Mouse (Mus musculus) bone marrow macrophage, adult 2 months (primary cell): ENCODE measurements around the gene BC037034. TPM values are rescaled to one million over a fixed set of nuclear protein-coding genes. Genes with fewer than 3 reads are reported as not detected.

Experiments used
- H3K27ac ChIP-seq: 2 replicates; pipeline ENCODE4 v1.5.1; 2012; ENCODE audit warnings: low read depth, low read length; ENCODE audit not compliant: insufficient read depth
- H3K4me1 ChIP-seq: 2 replicates; pipeline ENCODE4 v1.6.1; 2012; ENCODE audit warnings: low read length; ENCODE audit not compliant: control insufficient read depth, insufficient read depth
- H3K4me3 ChIP-seq: 2 replicates; pipeline ENCODE4 v1.5.1; 2012; ENCODE audit warnings: mild to moderate bottlenecking, low read length, moderate library complexity; ENCODE audit not compliant: insufficient read depth
- CTCF ChIP-seq: IDR thresholded peaks from 2 replicates; pipeline ENCODE4 v1.5.1; 2012; ENCODE audit warnings: low read depth, mild to moderate bottlenecking, low read length, moderate library complexity
- POLR2A ChIP-seq: IDR thresholded peaks from 2 replicates; pipeline ENCODE4 v1.6.1; 2012; ENCODE audit warnings: mild to moderate bottlenecking, low read depth, low read length, borderline replicate concordance
- polyA plus RNA-seq: library from polyadenylated mRNA; stranded (reverse); fragments of >200 nt; gene quantifications from 2 replicates; pipeline ENCODE4 v1.2.4, GENCODE M21; 2012; ENCODE audit not compliant: missing spikeins, insufficient read depth, insufficient read length

Gene BC037034
- polyA plus RNA-seq, 1 experiment, result 83.8 TPM

DNA sequence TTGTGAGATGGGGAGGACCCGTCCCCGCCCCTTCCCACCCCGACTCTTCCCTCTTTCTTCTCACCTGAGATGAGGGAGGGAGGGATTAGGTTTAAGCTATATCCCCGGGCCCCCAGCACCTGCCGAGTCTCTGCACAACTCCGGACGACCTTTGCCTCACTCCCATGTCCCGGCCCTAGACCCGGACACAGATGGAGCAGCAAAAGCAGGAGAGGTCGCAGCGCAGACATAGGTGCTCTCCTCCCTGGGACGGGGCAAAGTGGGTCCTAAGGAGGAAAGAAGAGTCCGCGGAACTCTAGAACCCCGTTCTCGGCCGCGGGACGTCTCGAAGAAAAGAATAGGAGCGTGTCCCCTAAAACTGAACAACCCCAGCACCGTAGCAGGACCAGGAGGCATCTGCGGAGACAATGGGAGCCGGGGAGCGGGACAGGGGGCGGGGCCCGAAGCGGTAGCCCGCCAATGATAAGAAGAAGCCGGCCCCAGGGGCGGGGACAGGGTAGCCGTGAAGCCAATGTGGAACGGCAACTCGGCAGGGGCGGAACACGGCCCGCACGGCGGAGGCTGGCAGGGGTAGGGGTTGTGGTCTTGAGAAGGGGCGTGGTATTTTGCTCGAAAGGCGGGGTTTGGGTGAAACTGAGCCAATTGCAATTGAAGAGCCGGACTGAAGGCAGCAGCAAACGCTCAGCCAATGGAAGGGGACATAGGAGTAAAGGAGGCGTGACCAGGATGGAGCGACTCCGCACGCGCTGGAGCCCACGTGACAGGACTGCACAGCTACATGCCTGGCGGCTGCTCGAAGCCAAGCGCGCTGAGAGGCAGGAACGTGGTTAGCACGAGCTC is 16.0 kb upstream of the BC037034 start, which contains the start of the genes Gm43720, Gpc2 and Stag3:
Gm43720 (minus strand) TSS at position 374 of the 840 bp plus-strand sequence.
Gpc2 (minus strand) TSS at position 421 of the 840 bp plus-strand sequence.
Stag3 (plus strand) TSS at position 656 of the 840 bp plus-strand sequence.
- H3K27ac ChIP-seq, result no peak within 1 kb of the TSS
- peak within 1 kb of the TSS; percentile 55 for H3K4me3 ChIP-seq
- TF ChIP-seq CTCF (no peak), POLR2A (no peak)
- H3K4me1 ChIP-seq, result peaks cover 3% of the 10 kb centered on the region; the same call in 1 of the 2 replicates

DNA sequence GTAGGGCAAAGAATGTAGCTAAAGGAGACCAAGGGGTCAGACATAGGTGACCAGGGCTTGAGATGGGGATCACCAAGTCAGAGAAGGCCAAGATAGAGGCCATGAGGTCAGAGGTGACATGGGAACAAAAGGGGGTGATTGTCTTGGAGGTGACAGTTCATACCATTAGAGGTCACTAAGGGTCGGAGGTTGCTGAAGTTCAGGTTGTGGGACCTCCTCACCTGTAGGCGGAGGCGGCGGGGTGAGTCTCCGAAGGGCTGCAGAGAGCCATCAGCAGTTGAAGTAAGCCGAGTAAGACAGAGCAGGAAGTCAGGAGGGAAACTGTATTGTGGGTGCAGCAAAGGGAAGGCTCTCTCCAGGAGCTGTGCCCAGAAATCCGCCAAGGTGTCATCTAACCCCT is 14.2 kb upstream of the BC037034 start:
- Histone ChIP-seq H3K4me1 (peaks cover 3% of the 10 kb centered on the region; the same call in 1 of the 2 replicates), H3K27ac (no peak overlapping the region), H3K4me3 (no peak overlapping the region)
- TF ChIP-seq CTCF (no peak), POLR2A (no peak)

DNA sequence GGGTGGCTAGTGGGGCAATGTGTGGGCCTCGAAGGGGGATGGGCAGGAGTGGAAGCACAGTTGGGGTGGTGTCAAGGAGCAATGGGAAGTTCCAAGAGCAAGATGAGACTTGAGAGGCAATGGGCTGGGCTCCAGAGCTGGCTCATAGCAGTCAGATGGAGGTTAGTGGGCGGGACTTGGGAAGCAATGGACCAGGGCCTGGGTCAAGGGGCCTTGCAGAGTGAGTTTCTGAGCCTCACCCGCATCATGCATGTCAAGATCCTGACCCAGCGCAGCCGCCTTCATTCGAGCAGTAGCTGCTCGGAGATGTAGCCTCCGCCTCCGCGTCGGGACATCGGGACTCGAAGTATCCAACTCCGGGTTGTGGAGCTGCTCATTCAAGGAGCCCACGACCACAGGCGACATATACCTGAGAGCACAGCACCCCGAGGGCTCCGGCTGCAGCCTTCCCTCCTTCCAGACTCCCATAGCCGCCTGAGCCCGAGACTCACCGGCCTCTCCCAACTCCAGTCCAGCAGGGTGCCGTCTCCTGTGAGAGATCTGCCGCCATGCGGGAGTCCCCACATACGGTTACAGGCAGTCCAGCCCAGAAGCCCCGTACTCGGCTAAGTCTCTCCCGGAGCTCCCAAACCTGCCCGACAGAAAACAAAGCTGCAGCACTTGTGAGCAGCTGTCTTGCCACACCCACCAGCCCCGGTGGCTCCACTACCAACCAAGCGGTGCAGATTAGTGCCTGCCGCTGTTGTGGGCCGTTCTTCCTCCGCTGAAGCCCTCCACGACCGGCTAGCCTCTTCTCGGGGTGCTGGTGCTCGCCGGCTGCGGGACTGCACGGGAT is 11.6 kb upstream of the BC037034 start:
- H3K27ac ChIP-seq, result no peak overlapping the region
- H3K4me3 ChIP-seq, result no peak overlapping the region
- peaks cover 2% of the 10 kb centered on the region; the same call in 1 of the 2 replicates for H3K4me1 ChIP-seq
- TF ChIP-seq POLR2A, result no peak
- no peak for TF ChIP-seq CTCF

DNA sequence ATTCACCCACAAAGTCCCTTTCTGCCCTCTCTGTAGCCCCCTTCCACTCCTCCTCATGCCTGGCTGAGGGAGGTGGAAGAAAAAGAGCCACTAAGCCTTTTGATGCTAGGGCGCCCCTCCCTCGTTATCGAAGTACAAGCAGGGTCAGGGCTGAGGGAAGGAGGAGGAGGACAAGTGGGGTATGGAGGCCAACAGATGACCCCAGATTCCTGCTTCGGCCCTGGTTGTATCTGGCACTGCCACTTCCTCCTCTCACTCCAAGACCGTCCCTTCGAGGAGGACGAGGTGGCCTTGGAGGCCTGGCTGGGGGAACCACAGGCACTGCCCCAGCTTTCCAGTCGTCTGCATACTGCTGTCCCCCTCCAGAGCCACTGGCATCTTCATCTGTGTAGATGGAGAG is 10.4 kb upstream of the BC037034 start:
- H3K4me3 ChIP-seq, result no peak overlapping the region
- H3K27ac ChIP-seq, result no peak overlapping the region
- TF ChIP-seq CTCF (no peak), POLR2A (no peak)
- H3K4me1 ChIP-seq, result no peaks in the 10 kb centered on the region; the same call in 1 of the 2 replicates

DNA sequence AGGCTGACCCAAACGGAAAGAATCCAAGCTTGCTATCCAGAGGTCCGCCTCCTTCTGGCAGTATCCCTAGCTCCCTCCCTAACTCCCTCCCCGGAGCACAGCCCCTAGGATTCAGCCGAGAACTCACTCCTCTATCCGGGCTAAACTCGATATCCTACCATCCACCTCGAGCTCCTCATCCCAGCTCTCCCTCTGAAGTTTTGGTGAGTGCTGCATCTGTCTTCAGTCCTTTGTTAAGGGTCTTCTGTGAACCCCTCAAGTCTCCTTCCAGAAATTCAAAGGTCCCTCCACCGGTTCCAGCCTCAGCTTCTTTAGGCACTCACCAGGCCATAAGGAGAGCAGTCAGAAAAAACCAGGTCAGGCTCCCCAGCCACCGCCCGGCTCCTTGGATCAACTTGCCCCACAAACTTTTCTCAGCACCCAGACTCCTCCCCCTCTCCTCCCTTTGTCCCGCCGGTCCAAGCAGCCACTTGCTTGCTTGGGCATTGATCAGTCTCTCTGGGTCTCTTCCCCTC is 8.6 kb upstream of the BC037034 start, which contains the start of gene Gal3st4:
Gal3st4 (minus strand) TSS at position 432 of the 515 bp plus-strand sequence.
- Histone ChIP-seq H3K27ac (no peak within 1 kb of the TSS), H3K4me3 (no peak within 1 kb of the TSS), H3K4me1 (no peaks in the 10 kb centered on the region; the same call in 1 of the 2 replicates)
- no peak for TF ChIP-seq CTCF
- no peak for TF ChIP-seq POLR2A

DNA sequence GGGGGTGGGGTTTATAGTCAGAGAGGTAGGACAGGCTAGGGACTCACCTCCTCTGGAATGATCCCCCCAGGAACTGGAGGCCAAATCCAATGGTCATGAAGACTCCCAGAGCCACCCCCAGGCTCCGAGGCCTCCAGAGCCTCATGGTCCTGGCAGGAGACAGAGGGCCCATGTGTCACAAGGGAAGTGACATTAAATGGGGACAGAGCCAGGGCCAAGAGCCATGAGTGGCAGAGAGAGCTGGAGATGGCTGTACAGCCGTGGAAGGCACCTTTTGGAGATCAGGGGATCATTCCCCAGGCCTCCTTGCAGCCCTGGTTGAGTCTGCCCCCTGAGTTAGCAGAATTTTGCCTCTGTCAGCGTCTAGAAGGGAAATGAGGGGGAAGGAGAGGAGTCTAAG is 7.4 kb upstream of the BC037034 start:
- TF ChIP-seq POLR2A, result no peak
- TF ChIP-seq CTCF, result no peak
- no peak overlapping the region for H3K27ac ChIP-seq

DNA sequence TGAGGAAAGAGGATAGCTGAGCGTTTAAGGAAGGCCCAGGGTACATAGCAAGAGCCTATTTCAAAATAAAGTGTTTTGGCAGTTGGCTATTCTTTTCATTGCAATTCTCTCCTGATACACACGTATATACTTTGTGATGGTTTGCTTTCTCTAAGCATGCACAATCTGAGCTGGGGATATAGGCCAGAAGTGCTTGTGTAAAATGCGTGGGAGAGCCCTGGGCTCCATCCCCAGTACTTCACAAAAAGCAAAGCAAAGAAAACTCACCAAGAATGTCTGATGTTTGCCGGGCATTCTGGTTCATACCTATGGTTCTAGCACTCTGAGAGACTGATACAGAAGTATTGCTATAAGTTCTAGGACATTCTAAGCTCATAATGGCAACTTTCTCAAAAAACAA is 5.1 kb upstream of the BC037034 start:
- TF ChIP-seq POLR2A (no peak), CTCF (no peak)
- no peak overlapping the region for H3K27ac ChIP-seq
- no peak overlapping the region for H3K4me3 ChIP-seq
- H3K4me1 ChIP-seq, result peaks cover 9% of the 10 kb centered on the region

More for the DNA sequence above, 7.4 kb upstream of the BC037034 start:
- H3K4me1 ChIP-seq, result no peaks in the 10 kb centered on the region; the same call in 1 of the 2 replicates
- no peak overlapping the region for H3K4me3 ChIP-seq

DNA sequence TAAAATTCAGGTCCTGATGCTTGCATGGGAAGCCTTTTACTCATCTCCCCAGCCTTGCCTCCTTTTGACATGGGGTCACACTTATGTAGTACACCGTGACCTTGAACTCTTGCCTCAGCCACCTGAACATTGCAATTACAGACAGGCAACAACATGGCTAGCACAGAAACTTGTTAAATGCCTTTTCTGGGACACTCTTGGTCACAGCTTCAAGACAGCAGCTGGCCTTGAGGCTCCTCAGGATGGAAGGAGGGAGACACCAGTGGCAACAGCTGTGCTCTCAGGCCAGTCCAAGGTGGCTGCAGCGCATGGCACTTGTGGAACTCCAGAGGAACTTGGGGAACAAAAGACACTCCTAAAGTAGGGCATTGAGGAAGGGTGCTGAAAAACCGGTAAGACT is 3.3 kb upstream of the BC037034 start:
- TF ChIP-seq POLR2A (no peak), CTCF (no peak)
- Histone ChIP-seq H3K4me3 (no peak overlapping the region), H3K4me1 (peaks cover 13% of the 10 kb centered on the region), H3K27ac (no peak overlapping the region)

DNA sequence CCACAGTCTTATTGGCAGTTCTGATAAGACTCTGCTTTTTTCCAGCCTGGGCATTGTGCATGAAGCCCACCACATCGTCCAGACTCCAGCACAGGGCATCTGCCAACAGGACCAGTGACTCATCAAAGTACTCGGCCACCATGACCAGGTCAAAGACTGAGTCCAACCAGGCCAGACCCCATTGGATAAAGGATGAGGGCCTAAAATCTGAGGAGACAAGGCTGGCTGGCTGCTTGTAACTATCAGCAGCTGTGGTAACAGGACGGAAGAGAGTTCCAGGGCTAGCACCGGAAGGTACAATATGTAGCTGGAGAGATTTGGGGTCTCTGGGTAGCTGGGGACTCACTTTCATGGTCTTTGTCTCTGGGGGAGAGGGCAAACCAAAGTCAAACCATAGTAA is 1.9 kb upstream of the BC037034 start:
- Histone ChIP-seq H3K4me1 (peaks cover 22% of the 10 kb centered on the region), H3K27ac (no peak overlapping the region), H3K4me3 (no peak overlapping the region)
- no peak for TF ChIP-seq CTCF
- no peak for TF ChIP-seq POLR2A
